9 mouse cellular contexts compared by ENCODE assay signal in the genomic region with DNA sequence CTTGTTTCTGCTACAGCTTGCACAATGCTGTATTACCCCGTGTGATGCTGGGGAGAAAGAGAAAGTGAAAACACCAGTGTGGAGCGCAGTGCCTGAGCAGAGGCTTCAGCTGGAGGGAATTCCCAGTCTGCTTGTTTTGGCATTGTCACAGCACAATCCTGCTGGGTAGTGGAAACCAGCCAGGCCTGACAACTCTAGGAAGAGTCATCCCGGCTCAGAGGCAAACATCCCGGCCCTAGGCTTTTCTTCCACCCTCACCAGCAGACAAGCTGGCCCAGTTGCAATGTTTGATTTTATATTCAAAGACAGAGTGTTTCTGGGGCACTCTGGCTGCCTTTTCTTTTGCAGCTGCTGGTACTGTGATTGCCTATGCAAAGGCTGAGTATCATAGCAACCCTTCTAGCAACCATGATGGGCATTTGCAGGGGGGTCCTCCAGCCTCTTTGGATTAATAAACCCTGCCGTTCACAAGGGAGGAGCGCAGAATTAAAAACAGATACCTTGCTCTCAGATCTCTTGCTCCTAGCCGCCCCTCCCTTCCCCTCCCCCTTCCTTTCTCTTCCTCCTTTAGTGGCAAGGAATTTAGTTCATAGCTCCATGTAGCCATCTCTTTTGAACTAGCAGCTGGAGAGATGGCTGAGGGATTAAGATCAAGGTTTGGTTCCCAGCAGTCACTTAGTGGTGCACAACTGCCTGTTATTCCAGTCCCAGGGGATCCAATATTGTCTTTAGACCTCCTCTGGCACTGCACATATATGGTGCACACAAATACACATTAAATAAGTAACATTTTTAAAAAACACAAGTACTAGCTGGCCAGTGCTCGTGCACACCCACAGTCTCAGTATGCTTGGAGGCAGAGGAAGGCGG. TPM values are rescaled to one million over a fixed set of nuclear protein-coding genes. Genes with fewer than 3 reads are reported as not detected.
DNase-seq lines count a peak whose midpoint lies in the region; ATAC-seq lines count a peak whose summit lies in the region.
"Had no signal": no experiment of that assay in that cellular context is flagged by ENCODE, and none has a peak within 500 bp of the region (broad histone marks: within the 10 kb centered on the region; RNA-seq: fewer than 3 reads in every experiment).

No protein-coding gene starts in this region.

- ATAC-seq in hindbrain, embryonic 14.5 days (ENCODE audit: low FRiP score) = peak; percentile 83

- H3K27me3 ChIP-seq in hindbrain, embryonic 14.5 days (ENCODE audit: control insufficient read depth, insufficient read depth, low read length) = no peaks in the 10 kb centered on the region
- H3K27me3 ChIP-seq in megakaryocyte, embryonic 14.5 days (replicated peaks) = peaks cover 12% of the 10 kb centered on the region
- H3K27me3 ChIP-seq: liver, embryonic 13.5 days had no signal

- H3K4me1 ChIP-seq in hindbrain, embryonic 14.5 days (replicated peaks; ENCODE audit: control insufficient read depth, insufficient read depth, low read length) = peaks cover 15% of the 10 kb centered on the region
- H3K4me1 ChIP-seq in megakaryocyte, embryonic 14.5 days = peaks cover 20% of the 10 kb centered on the region

- H3K4me3 ChIP-seq in hindbrain, embryonic 14.5 days (replicated peaks; ENCODE audit: low read length) = no peak overlapping the region
- H3K4me3 ChIP-seq in megakaryocyte, embryonic 14.5 days (replicated peaks) = peak overlapping the region; percentile 82
- H3K4me3 ChIP-seq: liver, embryonic 13.5 days had no signal

- 0 out of 2 replicates have a peak overlapping the region, but pooled peaks have one; percentile 13 for H3K4me2 ChIP-seq in hindbrain, embryonic 14.5 days (replicated peaks)
- H3K4me2 ChIP-seq: liver, embryonic 13.5 days had no signal

- H3K27ac ChIP-seq in hindbrain, embryonic 14.5 days = peak overlapping the region; percentile 82
- H3K27ac ChIP-seq: liver, embryonic 13.5 days had no signal

- H3K9me3 ChIP-seq in hindbrain, embryonic 14.5 days (ENCODE audit: control insufficient read depth, low read length) = no peaks in the 10 kb centered on the region
- H3K9me3 ChIP-seq in megakaryocyte, embryonic 14.5 days = no peaks in the 10 kb centered on the region
- H3K9me3 ChIP-seq: liver, embryonic 13.5 days had no signal

- WGBS in hindbrain, embryonic 14.5 days = 23% methylated on average over 8 of the region's 9 CpGs

- H3K9ac ChIP-seq in hindbrain, embryonic 14.5 days = no peak overlapping the region
- H3K9ac ChIP-seq: liver, embryonic 13.5 days had no signal

- H3K36me3 ChIP-seq in hindbrain, embryonic 14.5 days (replicated peaks; ENCODE audit: control insufficient read depth, insufficient read depth) = no peaks in the 10 kb centered on the region
- H3K36me3 ChIP-seq in megakaryocyte, embryonic 14.5 days (replicated peaks; ENCODE audit: low read length) = no peaks in the 10 kb centered on the region
- H3K36me3 ChIP-seq: liver, embryonic 13.5 days had no signal

- DNase-seq in adrenal gland, adult 2 months = peak; percentile 89
- peak; percentile 75 to 79 for DNase-seq in cerebellum, postnatal 36 days
- peak; percentile 83 for DNase-seq in gastrocnemius, adult 18-20 months (ENCODE audit: low spot score)
- DNase-seq in hindbrain, embryonic 14.5 days (ENCODE audit: low spot score) = peak; percentile 82
- DNase-seq in left cerebral cortex, adult 11 months (ENCODE audit: low spot score) = peak; percentile 79
- peak; percentile 90 for DNase-seq in right cerebral cortex, adult 18-20 months
- DNase-seq in yolk sac, embryonic 10.5 days (ENCODE audit: low spot score) = no peak
- DNase-seq: liver, embryonic 13.5 days had no signal

RNA-seq across cellular contexts. Expression of a gene that starts 33.2 kb away (rescaled TPM):
- 1 to 10 TPM in 1 of 2 experiments, under 1 TPM in 1; 0.89 to 1.9 TPM for total RNA-seq in adrenal gland, adult 2 months (2021)
- 3.6 and 4.2 TPM in 2 replicates for polyA plus RNA-seq in adrenal gland, adult 2 months (2012; rRNA removed)
- total RNA-seq in gastrocnemius, adult 18-20 months (2021) = 1 to 10 TPM in 1 of 2 experiments, under 1 TPM in 1; 0.66 to 1.7 TPM
- polyA plus RNA-seq in hindbrain, embryonic 14.5 days (2014; fragmentation: Nextera tagmentation; extraction: Ambion mirVana) = 1.1 TPM in 2 replicates
- polyA plus RNA-seq in megakaryocyte, embryonic 14.5 days (2012; ENCODE audit: insufficient read depth, low replicate concordance) = 0.06 TPM in 1 of 2 replicates, not detected in the other
